Mouse (Mus musculus): Measurements from ENCODE around the gene Olfr358. TPM values are rescaled to one million over a fixed set of nuclear protein-coding genes. Genes with fewer than 3 reads are reported as not detected.

The Olfr358 gene
- not detected in 2 replicates for polyA plus RNA-seq (2015; fragmentation: Nextera tagmentation; extraction: Ambion mirVana)

DNA sequence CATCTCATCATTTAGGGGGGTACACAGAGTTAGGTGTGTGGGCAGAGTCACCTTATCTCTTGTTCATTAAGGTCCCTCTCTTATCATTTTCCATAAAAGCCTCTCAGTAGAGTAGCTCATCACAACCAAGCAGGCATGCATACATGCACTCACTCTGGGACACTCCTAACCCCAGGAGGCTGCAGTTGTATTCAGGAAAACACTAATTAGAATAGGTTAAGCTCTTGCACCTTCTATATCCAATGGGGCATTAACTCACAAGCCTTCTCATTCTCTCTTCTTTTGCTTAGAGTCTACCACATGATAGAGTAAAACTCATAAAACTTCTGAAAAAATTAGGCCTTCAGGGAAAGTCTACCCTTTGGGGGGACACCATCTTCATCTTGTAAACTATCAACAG lies at the start of gene Olfr358:
TSS of gene Olfr358 (minus strand) at position 101 of the 400 bp plus-strand sequence.

DNA sequence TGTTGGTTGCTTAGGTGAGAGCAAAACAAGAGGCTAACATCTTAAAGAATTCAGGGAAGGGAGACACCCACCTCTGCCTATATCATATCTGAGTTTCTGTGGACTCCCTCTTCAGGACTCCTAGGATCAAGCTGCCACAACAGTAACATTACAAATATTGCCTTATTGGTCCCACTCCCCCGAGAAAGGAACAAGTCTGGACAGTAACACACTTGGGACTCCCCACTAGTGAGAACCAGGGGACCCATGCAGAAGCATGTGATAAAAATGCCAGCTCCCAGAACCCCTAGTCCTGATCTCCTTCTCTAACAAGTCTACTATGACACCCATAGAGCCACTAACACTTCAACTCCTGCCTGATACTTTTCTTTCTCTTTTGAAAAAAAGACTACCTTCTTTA lies 15.6 kb downstream of the Olfr358 start, which contains the start of gene Olfr357:
TSS of gene Olfr357 (plus strand) at position 301 of the 400 bp plus-strand sequence.

Other genes with a start within 250 kb of the Olfr358 start
- gene Olfr348, start 225.1 kb downstream of the Olfr358 start, polyA plus RNA-seq (2015; fragmentation: Nextera tagmentation; extraction: Ambion mirVana), result not detected in 2 replicates
- not detected in 2 replicates for gene Olfr50, start 218.8 kb downstream of the Olfr358 start, polyA plus RNA-seq (2015; fragmentation: Nextera tagmentation; extraction: Ambion mirVana)
- gene Olfr3, start 192.3 kb downstream of the Olfr358 start, polyA plus RNA-seq (2015; fragmentation: Nextera tagmentation; extraction: Ambion mirVana), result not detected in 2 replicates
- not detected in 2 replicates for gene Olfr350, start 163.0 kb downstream of the Olfr358 start, polyA plus RNA-seq (2015; fragmentation: Nextera tagmentation; extraction: Ambion mirVana)
- gene Olfr351, start 146.7 kb downstream of the Olfr358 start, polyA plus RNA-seq (2015; fragmentation: Nextera tagmentation; extraction: Ambion mirVana), result not detected in 2 replicates
- gene Olfr352, start 140.9 kb downstream of the Olfr358 start, polyA plus RNA-seq (2015; fragmentation: Nextera tagmentation; extraction: Ambion mirVana), result not detected in 2 replicates
- not detected in 2 replicates for gene Olfr353, start 116.4 kb downstream of the Olfr358 start, polyA plus RNA-seq (2015; fragmentation: Nextera tagmentation; extraction: Ambion mirVana)
- not detected in 2 replicates for gene Olfr354, start 103.7 kb downstream of the Olfr358 start, polyA plus RNA-seq (2015; fragmentation: Nextera tagmentation; extraction: Ambion mirVana)
- not detected in 2 replicates for gene Olfr355, start 80.4 kb downstream of the Olfr358 start, polyA plus RNA-seq (2015; fragmentation: Nextera tagmentation; extraction: Ambion mirVana)
- not detected in 2 replicates for gene Olfr356, start 72.2 kb downstream of the Olfr358 start, polyA plus RNA-seq (2015; fragmentation: Nextera tagmentation; extraction: Ambion mirVana)
- gene Olfr357, start 15.5 kb downstream of the Olfr358 start, polyA plus RNA-seq (2015; fragmentation: Nextera tagmentation; extraction: Ambion mirVana), result not detected in 2 replicates
- gene Olfr360, start 56.4 kb upstream of the Olfr358 start, polyA plus RNA-seq (2015; fragmentation: Nextera tagmentation; extraction: Ambion mirVana), result not detected in 2 replicates
- gene Olfr361, start 80.0 kb upstream of the Olfr358 start, polyA plus RNA-seq (2015; fragmentation: Nextera tagmentation; extraction: Ambion mirVana), result not detected in 2 replicates
- not detected in 2 replicates for gene Olfr362, start 108.6 kb upstream of the Olfr358 start, polyA plus RNA-seq (2015; fragmentation: Nextera tagmentation; extraction: Ambion mirVana)
- gene Olfr364-ps1, start 130.0 kb upstream of the Olfr358 start, polyA plus RNA-seq (2015; fragmentation: Nextera tagmentation; extraction: Ambion mirVana), result not detected in 2 replicates
- gene Olfr365, start 178.9 kb upstream of the Olfr358 start, polyA plus RNA-seq (2015; fragmentation: Nextera tagmentation; extraction: Ambion mirVana), result not detected in 2 replicates
- not detected in 2 replicates for gene Olfr366, start 202.2 kb upstream of the Olfr358 start, polyA plus RNA-seq (2015; fragmentation: Nextera tagmentation; extraction: Ambion mirVana)

All from urinary bladder, postnatal 0 days (tissue).